Mouse (Mus musculus) forebrain, embryonic 15.5 days (tissue): ENCODE results near the gene Cdk6. TPM values are rescaled to one million over a fixed set of nuclear protein-coding genes. Genes with fewer than 3 reads are reported as not detected.
A peak's percentile ranks its signal among the peaks of the same experiment; 100 is the strongest.

Experiments
- ATAC-seq: fragments of 200-750 bp; cut with Nextera tagmentation; replicated peaks from 2 replicates; pipeline ENCODE4 v1.8.0; 2017; ENCODE audit warnings: mild to moderate bottlenecking, moderate TSS enrichment, moderate library complexity
- H3K27ac ChIP-seq: fragments of 300-500 bp; sonication (generic); replicated peaks from 2 replicates; pipeline ENCODE4 v1.5.1; 2015; ENCODE audit warnings: mild to moderate bottlenecking, inconsistent platforms
- H3K27me3 ChIP-seq: fragments of 300-500 bp; sonication (generic); 2 replicates; pipeline ENCODE4 v1.6.1; 2015; ENCODE audit warnings: inconsistent platforms
- H3K36me3 ChIP-seq: fragments of 300-500 bp; sonication (generic); 2 replicates; pipeline ENCODE4 v1.6.1; 2015; ENCODE audit warnings: mild to moderate bottlenecking, inconsistent platforms
- H3K4me1 ChIP-seq: fragments of 300-500 bp; sonication (generic); 2 replicates; pipeline ENCODE4 v1.6.1; 2015; ENCODE audit warnings: inconsistent platforms
- H3K4me2 ChIP-seq: fragments of 300-500 bp; sonication (generic); replicated peaks from 2 replicates; pipeline ENCODE4 v1.6.1; 2015; ENCODE audit warnings: mild to moderate bottlenecking, inconsistent platforms
- H3K4me3 ChIP-seq: fragments of 300-500 bp; sonication (generic); 2 replicates; pipeline ENCODE4 v1.5.1; 2015; ENCODE audit warnings: mild to moderate bottlenecking, inconsistent platforms
- H3K9ac ChIP-seq: fragments of 300-500 bp; sonication (generic); replicated peaks from 2 replicates; pipeline ENCODE4 v1.6.1; 2015; ENCODE audit warnings: mild to moderate bottlenecking, inconsistent platforms
- H3K9me3 ChIP-seq: fragments of 300-500 bp; sonication (generic); 2 replicates; pipeline ENCODE4 v1.6.1; 2016; ENCODE audit warnings: inconsistent platforms
- WGBS: fragments of 180-500 bp; shearing (Covaris S2); methylation state at CpG from one replicate; pipeline ENCODE4 v1.1.7; 2015; ENCODE audit warnings: mixed read lengths; 5-methylcytosine and 5-hydroxymethylcytosine counted together
- polyA plus RNA-seq: library from polyadenylated mRNA; unstranded; fragments of >200 nt; fragmentation: Nextera tagmentation; extraction: Ambion mirVana; gene quantifications from 2 replicates; pipeline ENCODE4 v1.2.1, GENCODE M21; 2015

Cdk6 gene
- polyA plus RNA-seq, 1 experiment from 2014 or later: 30.8 TPM

- Histone ChIP-seq H3K36me3 (no peaks in the 10 kb centered on the region), H3K4me2 (no peak overlapping the region), H3K27me3 (no peaks in the 10 kb centered on the region), H3K4me3 (no peak overlapping the region), H3K9me3 (no peaks in the 10 kb centered on the region), H3K9ac (no peak overlapping the region), H3K27ac (no peak overlapping the region), H3K4me1 (peaks cover 22% of the 10 kb centered on the region)
- no peak for ATAC-seq
- WGBS: 83% methylated on average over 6 of the region's 6 CpGs
Observed at GRCm38 (mm10) chr5:3541871-3542270, 200.6 kb downstream of the Cdk6 start.

DNA sequence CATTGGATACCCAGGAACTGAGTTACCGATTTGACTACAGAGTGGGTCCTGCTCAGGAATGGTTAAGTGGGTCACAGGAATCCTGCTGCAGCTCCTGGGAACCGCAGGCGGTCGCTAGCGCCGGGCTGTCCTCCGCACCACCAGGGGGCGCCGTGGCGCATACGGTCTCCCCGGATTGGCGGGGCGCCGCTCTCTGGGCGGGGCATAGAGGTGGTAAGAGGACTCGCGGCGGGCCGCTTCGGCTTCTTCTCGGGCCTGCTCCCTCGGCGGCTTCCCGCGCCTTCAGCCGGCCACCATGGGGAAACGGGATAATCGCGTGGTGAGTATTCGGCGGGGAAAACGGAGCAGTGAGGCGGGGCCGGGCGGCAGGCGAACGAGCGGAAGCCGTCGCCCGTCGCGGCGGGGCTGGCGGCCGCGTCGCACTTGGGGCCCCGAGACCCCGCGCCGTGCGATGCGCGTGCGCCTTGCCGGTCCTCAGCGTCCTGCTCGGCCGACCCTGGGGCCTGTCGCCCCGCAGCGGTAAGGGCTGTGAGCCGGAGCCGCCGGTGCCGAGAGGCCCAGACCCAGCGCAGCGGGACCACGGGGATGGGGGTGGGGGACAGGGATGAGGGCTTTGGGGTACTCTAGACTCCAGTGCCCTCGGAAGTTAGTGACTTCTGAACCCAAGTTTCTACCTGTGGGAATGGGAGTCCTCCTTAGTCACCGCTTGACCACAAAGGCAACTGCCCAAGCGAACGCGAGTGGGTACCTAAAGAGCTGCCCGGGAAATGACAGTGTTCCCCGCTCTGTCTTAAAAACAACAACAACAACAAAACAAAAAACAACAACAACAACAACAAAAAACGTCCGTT, 202.6 kb downstream of the Cdk6 start, which contains the start of gene Fam133b:
Fam133b (plus strand) TSS at position 205 of the 851 bp plus-strand sequence.
- no peaks in the 10 kb centered on the region for H3K27me3 ChIP-seq
- peaks cover 22% of the 10 kb centered on the region for H3K4me1 ChIP-seq
- WGBS: under 1% methylated on average over 64 of the region's 80 CpGs
- no peaks in the 10 kb centered on the region for H3K9me3 ChIP-seq
- peak within 1 kb of the TSS; percentile 91 for H3K27ac ChIP-seq
- H3K4me3 ChIP-seq: peak within 1 kb of the TSS; percentile 93
- peak within 1 kb of the TSS; percentile 61 for H3K4me2 ChIP-seq
- H3K9ac ChIP-seq: peak within 1 kb of the TSS; percentile 80
- no peaks in the 10 kb centered on the region for H3K36me3 ChIP-seq
- ATAC-seq: peak; percentile 97

DNA sequence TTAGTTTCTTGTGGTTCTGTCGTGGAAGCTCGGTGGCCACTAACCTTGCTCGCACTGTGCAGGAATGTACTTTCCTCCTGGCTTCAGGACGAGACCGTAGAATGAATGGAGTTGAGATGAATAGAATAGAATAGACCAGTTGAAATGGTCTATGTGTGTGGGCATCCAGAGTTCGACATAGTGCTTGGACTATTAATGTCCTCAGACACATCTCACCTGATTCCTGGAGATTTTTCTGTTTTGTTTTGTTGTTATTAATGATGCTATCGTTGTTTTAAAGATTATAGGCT, 203.1 kb downstream of the Cdk6 start:
- peak overlapping the region; percentile 61 for H3K4me2 ChIP-seq
- H3K4me1 ChIP-seq: peaks cover 22% of the 10 kb centered on the region
- no peaks in the 10 kb centered on the region for H3K36me3 ChIP-seq
- peak overlapping the region; percentile 93 for H3K4me3 ChIP-seq
- H3K27ac ChIP-seq: no peak overlapping the region
- peak overlapping the region; percentile 80 for H3K9ac ChIP-seq
- H3K27me3 ChIP-seq: no peaks in the 10 kb centered on the region
- WGBS: 8% methylated on average over 7 of the region's 7 CpGs
- peak; percentile 26; the same call in 1 of the 2 replicates for ATAC-seq
- H3K9me3 ChIP-seq: no peaks in the 10 kb centered on the region

DNA sequence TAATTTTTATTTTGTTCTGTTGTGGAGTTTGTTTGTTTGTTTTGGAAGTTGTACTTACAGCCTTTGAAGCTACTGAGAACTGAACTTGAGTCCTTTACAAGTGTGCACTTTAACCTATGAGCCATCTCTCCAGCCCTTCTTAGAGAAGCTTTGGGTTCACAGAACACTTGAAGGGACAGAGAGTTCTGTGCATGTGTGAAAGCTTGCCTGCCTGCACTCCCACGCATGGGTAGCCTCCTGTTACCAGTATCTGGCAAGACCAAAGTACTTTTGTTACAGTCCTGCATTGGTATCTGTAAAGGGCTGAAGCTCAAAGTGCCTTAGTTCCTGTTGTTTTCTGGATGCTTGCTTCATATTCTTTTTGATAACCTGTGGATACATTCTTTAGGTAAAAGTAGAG, 204.9 kb downstream of the Cdk6 start:
- H3K4me1 ChIP-seq: peaks cover 22% of the 10 kb centered on the region
- H3K36me3 ChIP-seq: no peaks in the 10 kb centered on the region
- ATAC-seq: no peak
- no peak overlapping the region for H3K9ac ChIP-seq
- H3K27me3 ChIP-seq: no peaks in the 10 kb centered on the region
- no peaks in the 10 kb centered on the region for H3K9me3 ChIP-seq
- WGBS: 94% methylated on average over 1 of the region's 1 CpGs
- H3K4me3 ChIP-seq: no peak overlapping the region
- no peak overlapping the region for H3K4me2 ChIP-seq
- no peak overlapping the region for H3K27ac ChIP-seq

DNA sequence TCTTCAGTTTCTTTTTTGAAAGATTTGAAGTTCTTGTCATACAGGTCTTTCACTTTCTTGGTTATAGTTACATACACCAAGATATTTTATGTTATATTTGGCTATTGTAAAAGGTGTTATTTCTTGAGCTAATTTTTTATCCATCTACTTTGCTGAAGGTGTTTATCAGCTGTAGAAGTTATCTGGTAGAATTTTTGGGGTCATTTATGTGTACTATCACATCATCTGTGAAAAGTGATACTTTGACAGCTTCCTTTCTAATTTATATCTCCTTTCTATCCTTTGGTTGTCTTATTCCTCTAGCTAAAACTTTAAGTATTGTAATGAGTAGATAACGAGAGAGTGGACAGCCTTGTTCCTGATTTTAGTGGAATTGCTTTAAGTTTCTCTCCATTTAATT, 210.2 kb downstream of the Cdk6 start:
- Histone ChIP-seq H3K9me3 (no peaks in the 10 kb centered on the region), H3K4me2 (no peak overlapping the region), H3K27ac (no peak overlapping the region), H3K9ac (no peak overlapping the region), H3K36me3 (peaks cover 17% of the 10 kb centered on the region), H3K27me3 (no peaks in the 10 kb centered on the region), H3K4me3 (no peak overlapping the region), H3K4me1 (no peaks in the 10 kb centered on the region)
- WGBS: 93% methylated on average over 1 of the region's 1 CpGs
- no peak for ATAC-seq

DNA sequence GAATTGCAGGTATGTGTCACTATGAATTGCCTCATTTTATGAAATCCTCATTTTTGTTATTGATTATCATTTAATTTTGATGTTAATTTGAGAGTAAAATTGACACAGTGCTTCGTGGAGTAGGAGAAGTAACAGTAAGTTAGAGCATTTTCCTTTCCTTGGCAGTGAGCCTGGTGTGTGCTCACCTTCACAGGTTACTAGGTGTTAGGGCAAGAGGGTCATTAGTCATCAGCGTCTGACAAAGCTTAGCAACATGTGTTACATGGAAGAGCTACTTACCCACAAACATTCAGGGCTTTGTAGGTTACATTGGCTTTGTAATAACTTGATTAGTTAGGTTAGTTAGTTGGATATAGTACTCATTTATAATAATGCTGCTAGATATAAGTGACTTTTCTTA, 212.9 kb downstream of the Cdk6 start:
- H3K27me3 ChIP-seq: no peaks in the 10 kb centered on the region
- H3K36me3 ChIP-seq: peaks cover 32% of the 10 kb centered on the region
- no peak overlapping the region for H3K27ac ChIP-seq
- H3K4me2 ChIP-seq: no peak overlapping the region
- no peaks in the 10 kb centered on the region for H3K9me3 ChIP-seq
- ATAC-seq: no peak
- no peak overlapping the region for H3K4me3 ChIP-seq
- 90% methylated on average over 2 of the region's 2 CpGs for WGBS
- no peak overlapping the region for H3K9ac ChIP-seq
- H3K4me1 ChIP-seq: no peaks in the 10 kb centered on the region

GRCm38 (mm10) chr5:3571266-3571665, 230.0 kb downstream of the Cdk6 start, which contains the start of gene 1700109H08Rik:
Gene 1700109H08Rik (plus strand): TSS chr5:3571566.
- H3K4me2 ChIP-seq: no peak within 1 kb of the TSS
- H3K9me3 ChIP-seq: no peaks in the 10 kb centered on the region; the same call in 1 of the 2 replicates
- no peak within 1 kb of the TSS for H3K27ac ChIP-seq
- whole genome bisulfite sequencing: 96% methylated on average over 4 of the region's 4 CpGs
- ATAC-seq: no peak
- peaks cover 88% of the 10 kb centered on the region for H3K36me3 ChIP-seq
- H3K4me3 ChIP-seq: no peak within 1 kb of the TSS
- H3K9ac ChIP-seq: no peak within 1 kb of the TSS
- no peaks in the 10 kb centered on the region for H3K4me1 ChIP-seq
- no peaks in the 10 kb centered on the region for H3K27me3 ChIP-seq

GRCm38 (mm10) chr5:3574825-3575224, 233.5 kb downstream of the Cdk6 start:
- no peaks in the 10 kb centered on the region for H3K4me1 ChIP-seq
- peaks cover 93% of the 10 kb centered on the region for H3K36me3 ChIP-seq
- ATAC-seq: no peak
- no peak overlapping the region for H3K4me2 ChIP-seq
- no peak overlapping the region for H3K27ac ChIP-seq
- H3K27me3 ChIP-seq: no peaks in the 10 kb centered on the region
- 97% methylated on average over 2 of the region's 2 CpGs for WGBS
- H3K4me3 ChIP-seq: no peak overlapping the region
- H3K9ac ChIP-seq: no peak overlapping the region
- no peaks in the 10 kb centered on the region; the same call in 1 of the 2 replicates for H3K9me3 ChIP-seq

- WGBS: 93% methylated on average over 2 of the region's 2 CpGs
- Histone ChIP-seq H3K36me3 (peaks cover 92% of the 10 kb centered on the region), H3K27ac (no peak overlapping the region)
Observed at GRCm38 (mm10) chr5:3577939-3578338, 236.7 kb downstream of the Cdk6 start.

DNA sequence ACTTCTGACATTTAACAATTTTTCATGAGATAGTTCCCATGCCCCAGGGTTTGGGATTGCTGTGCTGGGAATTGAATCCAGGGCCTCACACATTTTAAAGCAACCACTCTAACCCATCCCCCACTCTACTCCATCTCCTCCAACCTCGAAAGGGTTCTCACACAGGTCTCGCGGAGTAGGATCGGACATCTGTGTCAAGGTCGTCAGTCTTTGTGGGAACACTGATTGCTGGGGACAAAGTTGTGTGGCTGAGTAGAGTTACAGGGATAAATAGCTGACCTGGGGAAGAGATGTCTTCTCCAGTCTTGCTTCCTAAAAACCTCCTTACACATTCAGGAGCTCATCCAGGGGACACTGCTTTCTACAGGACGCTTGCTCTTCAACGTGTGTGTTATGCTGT, 237.8 kb downstream of the Cdk6 start:
- Histone ChIP-seq H3K9ac (no peak overlapping the region), H3K27ac (no peak overlapping the region), H3K9me3 (no peaks in the 10 kb centered on the region; the same call in 1 of the 2 replicates), H3K4me3 (no peak overlapping the region), H3K36me3 (peaks cover 90% of the 10 kb centered on the region), H3K27me3 (no peaks in the 10 kb centered on the region), H3K4me1 (no peaks in the 10 kb centered on the region), H3K4me2 (no peak overlapping the region)
- WGBS: 94% methylated on average over 7 of the region's 7 CpGs
- ATAC-seq: no peak

More at GRCm38 (mm10) chr5:3577939-3578338, 236.7 kb downstream of the Cdk6 start:
- Histone ChIP-seq H3K27me3 (no peaks in the 10 kb centered on the region), H3K9ac (no peak overlapping the region), H3K4me1 (no peaks in the 10 kb centered on the region), H3K4me3 (no peak overlapping the region), H3K9me3 (no peaks in the 10 kb centered on the region; the same call in 1 of the 2 replicates), H3K4me2 (no peak overlapping the region)
- ATAC-seq: no peak
